Comparison of ENCODE assay signal across 10 mouse cellular contexts in genomic region chr3:144010558-144010957, GRCm38 (mm10).
DNase-seq lines count a peak whose midpoint lies in the region; ATAC-seq lines count a peak whose summit lies in the region.
"Had no signal": no experiment of that assay in that cellular context is flagged by ENCODE, and none has a peak within 500 bp of the region (broad histone marks: within the 10 kb centered on the region; RNA-seq: fewer than 3 reads in every experiment).

No protein-coding gene starts in this region.

- H3K4me3 ChIP-seq in kidney, embryonic 16.5 days (ENCODE audit: low read length): no peak overlapping the region
- H3K4me3 ChIP-seq in embryonic facial prominence, embryonic 13.5 days: no peak overlapping the region
- H3K4me3 ChIP-seq in hindbrain, embryonic 16.5 days (ENCODE audit: low read length): no peak overlapping the region
- H3K4me3 ChIP-seq: gastrocnemius, adult 2 months; layer of hippocampus, adult 2 months had no signal

- no peaks in the 10 kb centered on the region for H3K27me3 ChIP-seq in kidney, embryonic 16.5 days (ENCODE audit: insufficient read depth, low read length)
- no peaks in the 10 kb centered on the region for H3K27me3 ChIP-seq in embryonic facial prominence, embryonic 13.5 days
- no peaks in the 10 kb centered on the region for H3K27me3 ChIP-seq in hindbrain, embryonic 16.5 days (replicated peaks; ENCODE audit: control insufficient read depth, insufficient read depth, low read length)

- no peaks in the 10 kb centered on the region for H3K36me3 ChIP-seq in kidney, embryonic 16.5 days (ENCODE audit: insufficient read depth, low read length)
- H3K36me3 ChIP-seq in embryonic facial prominence, embryonic 13.5 days: no peaks in the 10 kb centered on the region
- no peaks in the 10 kb centered on the region for H3K36me3 ChIP-seq in hindbrain, embryonic 16.5 days (ENCODE audit: control insufficient read depth, insufficient read depth, low read length)

- no peak overlapping the region for H3K27ac ChIP-seq in kidney, embryonic 16.5 days (ENCODE audit: low read length)
- H3K27ac ChIP-seq in embryonic facial prominence, embryonic 13.5 days: 0 out of 2 replicates have a peak overlapping the region, but pooled peaks have one; percentile 16
- H3K27ac ChIP-seq in hindbrain, embryonic 16.5 days (ENCODE audit: low read depth, low read length): no peak overlapping the region
- H3K27ac ChIP-seq: gastrocnemius, adult 2 months had no signal

- WGBS in kidney, embryonic 16.5 days: 22% methylated on average over 6 of the region's 6 CpGs
- 11% methylated on average over 6 of the region's 6 CpGs for WGBS in embryonic facial prominence, embryonic 13.5 days
- 15% methylated on average over 6 of the region's 6 CpGs for WGBS in hindbrain, embryonic 16.5 days

- H3K4me1 ChIP-seq in kidney, embryonic 16.5 days (ENCODE audit: insufficient read depth, low read length): peaks cover 28% of the 10 kb centered on the region
- peaks cover 29% of the 10 kb centered on the region for H3K4me1 ChIP-seq in embryonic facial prominence, embryonic 13.5 days
- H3K4me1 ChIP-seq in hindbrain, embryonic 16.5 days (ENCODE audit: control insufficient read depth, insufficient read depth, low read depth, low read length): peaks cover 3% of the 10 kb centered on the region; the same call in 1 of the 2 replicates

- no peak overlapping the region for H3K9ac ChIP-seq in kidney, embryonic 16.5 days (replicated peaks; ENCODE audit: low read length)
- no peak overlapping the region for H3K9ac ChIP-seq in embryonic facial prominence, embryonic 13.5 days
- H3K9ac ChIP-seq in hindbrain, embryonic 16.5 days (ENCODE audit: low read depth, low read length): no peak overlapping the region; the same call in 1 of the 2 replicates

- H3K4me2 ChIP-seq in kidney, embryonic 16.5 days (replicated peaks; ENCODE audit: low read depth, low read length): no peak overlapping the region
- 0 out of 2 replicates have a peak overlapping the region, but pooled peaks have one; percentile 15 for H3K4me2 ChIP-seq in embryonic facial prominence, embryonic 13.5 days
- H3K4me2 ChIP-seq in hindbrain, embryonic 16.5 days (ENCODE audit: low read length): no peak overlapping the region; the same call in 1 of the 2 replicates

- ATAC-seq in kidney, embryonic 16.5 days (ENCODE audit: low FRiP score, low TSS enrichment): no peak
- ATAC-seq in embryonic facial prominence, embryonic 13.5 days (ENCODE audit: insufficient number of reproducible peaks, insufficient read depth, low FRiP score, low TSS enrichment, low read depth): no peak
- 0 out of 2 replicates have a peak, but pooled peaks have one; percentile 30 for ATAC-seq in hindbrain, embryonic 16.5 days
- ATAC-seq in megakaryocyte-erythroid progenitor cell, adult 5-6 weeks (replicated peaks; ENCODE audit: low FRiP score, low TSS enrichment, poor library complexity, severe bottlenecking): peak; percentile 78

- H3K9me3 ChIP-seq in kidney, embryonic 16.5 days (ENCODE audit: low read length): no peaks in the 10 kb centered on the region
- H3K9me3 ChIP-seq in embryonic facial prominence, embryonic 13.5 days: no peaks in the 10 kb centered on the region
- no peaks in the 10 kb centered on the region for H3K9me3 ChIP-seq in hindbrain, embryonic 16.5 days (ENCODE audit: control insufficient read depth, low read length)

- DNase-seq in kidney, adult 8-10 months: peak; percentile 4 to 15
- DNase-seq in lung, postnatal 14 days: no peak
- no peak for DNase-seq in gastrocnemius, postnatal 10 days
- DNase-seq: adrenal gland, postnatal 10 days; gastrocnemius, adult 2 months had no signal

Comparison
In these comparisons a context has a peak if more than half of its experiments do, and no peak if none do; other contexts are left out.
1. DNase-seq: peak in kidney, adult 8-10 months (2 of 2); none in lung, postnatal 14 days (single experiment) and gastrocnemius, postnatal 10 days (single experiment).
2. ATAC-seq: peak in hindbrain, embryonic 16.5 days (single experiment) and megakaryocyte-erythroid progenitor cell, adult 5-6 weeks (single experiment); none in kidney, embryonic 16.5 days (single experiment) and embryonic facial prominence, embryonic 13.5 days (single experiment).